21 mouse cellular contexts compared by ENCODE assay signal in the genomic region with DNA sequence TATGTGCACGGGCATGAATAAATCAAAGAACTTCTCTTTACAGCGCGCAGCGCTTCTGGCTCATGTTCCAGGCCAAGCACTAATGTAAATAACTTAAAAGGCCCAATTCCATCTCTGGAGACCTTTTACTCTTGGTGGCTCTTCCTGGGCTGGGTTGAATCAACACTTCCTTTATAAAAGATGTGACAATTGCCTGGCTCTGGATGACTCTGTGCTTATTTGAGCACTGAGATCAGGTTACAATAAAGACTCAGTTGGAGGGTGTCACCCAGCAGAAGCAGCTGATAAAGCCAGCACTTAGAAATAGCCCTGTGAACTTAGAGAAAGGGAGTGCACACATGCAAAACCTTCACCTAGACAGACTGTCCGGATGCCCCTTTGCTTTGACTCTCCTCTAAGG.
DNase-seq lines count a peak whose midpoint lies in the region; ATAC-seq lines count a peak whose summit lies in the region.
"Had no signal": no experiment of that assay in that cellular context is flagged by ENCODE, and none has a peak within 500 bp of the region (broad histone marks: within the 10 kb centered on the region; RNA-seq: fewer than 3 reads in every experiment).

No protein-coding gene starts in this region.

- H3K4me2 ChIP-seq in kidney, embryonic 14.5 days (replicated peaks; ENCODE audit: low read depth, low read length): no peak overlapping the region
- H3K4me2 ChIP-seq in neural tube, embryonic 11.5 days (ENCODE audit: low read depth): no peak overlapping the region
- H3K4me2 ChIP-seq: embryonic facial prominence, embryonic 15.5 days; hindbrain, embryonic 12.5 days; midbrain, embryonic 12.5 days had no signal

- no peaks in the 10 kb centered on the region for H3K36me3 ChIP-seq in kidney, embryonic 14.5 days (ENCODE audit: control insufficient read depth, insufficient read depth, low read length)
- H3K36me3 ChIP-seq in neural tube, embryonic 11.5 days (ENCODE audit: control insufficient read depth, insufficient read depth, low read length): no peaks in the 10 kb centered on the region
- H3K36me3 ChIP-seq: embryonic facial prominence, embryonic 15.5 days; hindbrain, embryonic 12.5 days; midbrain, embryonic 12.5 days had no signal

- H3K27me3 ChIP-seq in kidney, embryonic 14.5 days (ENCODE audit: control insufficient read depth, insufficient read depth, low read length): no peaks in the 10 kb centered on the region
- no peaks in the 10 kb centered on the region for H3K27me3 ChIP-seq in neural tube, embryonic 11.5 days (ENCODE audit: control insufficient read depth, insufficient read depth, low read length)
- H3K27me3 ChIP-seq: embryonic facial prominence, embryonic 15.5 days; hindbrain, embryonic 12.5 days; Patski had no signal

- 11% methylated on average over 5 of the region's 5 CpGs for WGBS in kidney, embryonic 14.5 days
- 47% methylated on average over 5 of the region's 5 CpGs for WGBS in neural tube, embryonic 11.5 days

- no peaks in the 10 kb centered on the region for H3K9me3 ChIP-seq in kidney, embryonic 14.5 days (ENCODE audit: control insufficient read depth, low read length)
- no peaks in the 10 kb centered on the region for H3K9me3 ChIP-seq in neural tube, embryonic 11.5 days (ENCODE audit: control insufficient read depth, low read length)
- H3K9me3 ChIP-seq: embryonic facial prominence, embryonic 15.5 days; hindbrain, embryonic 12.5 days; midbrain, embryonic 12.5 days had no signal

- peak; percentile 64 for ATAC-seq in kidney, embryonic 14.5 days (ENCODE audit: low FRiP score, low TSS enrichment)
- ATAC-seq in neural tube, embryonic 11.5 days (ENCODE audit: insufficient read depth, low FRiP score, low TSS enrichment): no peak
- ATAC-seq: Patski had no signal

- H3K27ac ChIP-seq in kidney, embryonic 14.5 days (ENCODE audit: low read depth, low read length): 0 out of 2 replicates have a peak overlapping the region, but pooled peaks have one; percentile 37
- peak overlapping the region; percentile 27; the same call in 1 of the 2 replicates for H3K27ac ChIP-seq in neural tube, embryonic 11.5 days (ENCODE audit: low read depth, low read length)
- H3K27ac ChIP-seq: embryonic facial prominence, embryonic 15.5 days; hindbrain, embryonic 12.5 days; left cerebral cortex, adult 2 months; midbrain, embryonic 12.5 days had no signal

- peaks cover 11% of the 10 kb centered on the region for H3K4me1 ChIP-seq in kidney, embryonic 14.5 days (ENCODE audit: control insufficient read depth, insufficient read depth, low read length)
- H3K4me1 ChIP-seq in neural tube, embryonic 11.5 days (ENCODE audit: control insufficient read depth, insufficient read depth, low read length): 0 out of 2 replicates have a peak, but pooled peaks cover 7% of the 10 kb centered on the region
- H3K4me1 ChIP-seq: embryonic facial prominence, embryonic 15.5 days had no signal

- peak; percentile 34 for DNase-seq in embryo, embryonic 11 days
- DNase-seq in embryo, embryonic 9.5 days (ENCODE audit: extremely low spot score): no peak
- DNase-seq in kidney, adult 9 months: no peak
- DNase-seq in neural tube, embryonic 11.5 days (ENCODE audit: low spot score): no peak
- DNase-seq in neural tube, embryonic 10.5 days (ENCODE audit: extremely low spot score, low spot score): no peak
- DNase-seq in yolk sac, embryonic 10.5 days (ENCODE audit: low spot score): peak; percentile 15
- no peak for DNase-seq in thymus, postnatal 10 days (ENCODE audit: low spot score in 2 of 2)
- DNase-seq: cerebellum, postnatal 25 days; gastrocnemius, postnatal 36 days; kidney, adult 18-20 months; lung, adult 2 months; right cerebral cortex, adult 18-20 months; spleen, adult 18-20 months; thymus, postnatal 4 days had no signal

- H3K9ac ChIP-seq in kidney, embryonic 14.5 days (ENCODE audit: low read depth, low read length): no peak overlapping the region
- H3K9ac ChIP-seq in neural tube, embryonic 11.5 days (ENCODE audit: low read length): no peak overlapping the region
- H3K9ac ChIP-seq: embryonic facial prominence, embryonic 15.5 days; hindbrain, embryonic 12.5 days; midbrain, embryonic 12.5 days had no signal

- no peak overlapping the region for H3K4me3 ChIP-seq in kidney, embryonic 14.5 days (ENCODE audit: low read length)
- H3K4me3 ChIP-seq in neural tube, embryonic 11.5 days (ENCODE audit: low read depth, low read length): no peak overlapping the region
- H3K4me3 ChIP-seq: embryonic facial prominence, embryonic 15.5 days; hindbrain, embryonic 12.5 days; left cerebral cortex, adult 2 months; midbrain, embryonic 12.5 days; myocyte had no signal

Comparison
In these comparisons a context has a peak if more than half of its experiments do, and no peak if none do; other contexts are left out.
1. DNase-seq: peak in embryo, embryonic 11 days (single experiment) and yolk sac, embryonic 10.5 days (single experiment); none in embryo, embryonic 9.5 days (single experiment), kidney, adult 9 months (single experiment), neural tube, embryonic 11.5 days (single experiment), neural tube, embryonic 10.5 days (single experiment) and thymus, postnatal 10 days (0 of 2).